Mouse (Mus musculus): ENCODE measurements around the gene Ccna2. TPM values are rescaled to one million over a fixed set of nuclear protein-coding genes. Genes with fewer than 3 reads are reported as not detected.

The Ccna2 gene
- polyA plus RNA-seq, 1 experiment, result 71.5 TPM

DNA sequence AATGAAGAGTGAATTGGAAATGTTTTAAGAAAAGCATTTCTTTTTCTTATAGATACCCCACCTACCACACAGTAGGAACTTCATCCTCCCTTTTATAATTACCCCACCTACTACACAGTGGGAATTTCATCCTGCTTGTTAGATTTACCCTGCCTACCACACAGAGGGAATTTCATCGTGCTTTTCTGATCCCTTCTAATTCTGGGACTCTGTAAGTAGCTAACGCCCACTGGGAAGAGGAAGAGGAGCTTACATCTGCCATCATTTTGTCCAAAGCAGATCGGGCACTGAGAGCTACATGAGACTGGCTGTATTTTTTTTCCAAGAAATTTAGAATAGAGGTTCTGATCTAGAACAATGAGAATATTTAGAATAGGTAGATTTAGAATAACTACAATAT, 27.0 kb downstream of the Ccna2 start:
- TF ChIP-seq FOSL1 (IDR thresholded peaks at IDR 0.05; ENCODE audit: insufficient read depth, low read length, poor library complexity, severe bottlenecking) (no peak), MYOD1 (IDR thresholded peaks at IDR 0.05; ENCODE audit: control insufficient read depth, insufficient read length, low read depth) (no peak), CTCF (IDR thresholded peaks at IDR 0.05; ENCODE audit: control insufficient read depth, insufficient read depth, insufficient read length) (no peak), MAX (IDR thresholded peaks at IDR 0.05) (no peak)
- no peaks in the 10 kb centered on the region for H3K79me3 ChIP-seq (ENCODE audit: low read depth)
- no peaks in the 10 kb centered on the region for H3K27me3 ChIP-seq (ENCODE audit: control insufficient read depth, insufficient read depth, insufficient read length)
- no peak overlapping the region for H3ac ChIP-seq (ENCODE audit: control insufficient read depth, insufficient read length, low read depth)
- no peaks in the 10 kb centered on the region for H3K36me3 ChIP-seq (ENCODE audit: control insufficient read depth, insufficient read depth)
- no peaks in the 10 kb centered on the region for H3K79me2 ChIP-seq (ENCODE audit: control insufficient read depth, insufficient read depth)
- no peak overlapping the region for H3K4me3 ChIP-seq (ENCODE audit: insufficient read depth, poor library complexity, severe bottlenecking)

DNA sequence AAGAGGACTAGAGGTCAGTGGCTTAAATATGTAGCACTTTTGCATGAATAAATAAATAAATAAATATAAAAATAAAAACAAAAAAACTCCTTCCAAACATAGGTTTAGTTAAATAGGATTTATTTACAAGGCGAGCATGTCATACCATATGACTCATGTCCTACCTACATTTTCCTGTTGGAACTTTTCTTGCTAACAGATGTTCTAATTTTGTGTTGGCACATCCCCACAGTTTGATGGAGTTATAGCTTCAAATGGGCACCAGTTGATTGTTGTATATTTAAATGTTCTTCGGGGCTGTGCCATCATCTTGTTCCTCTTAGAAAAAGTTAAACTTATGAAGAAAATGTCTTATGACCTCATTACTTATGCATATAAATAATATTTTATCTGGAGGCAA, 30.6 kb downstream of the Ccna2 start:
- H3K79me2 ChIP-seq (ENCODE audit: control insufficient read depth, insufficient read depth), result no peaks in the 10 kb centered on the region
- H3K36me3 ChIP-seq (ENCODE audit: control insufficient read depth, insufficient read depth), result no peaks in the 10 kb centered on the region
- no peak overlapping the region for H3ac ChIP-seq (ENCODE audit: control insufficient read depth, insufficient read length, low read depth)
- H3K27me3 ChIP-seq (ENCODE audit: control insufficient read depth, insufficient read depth, insufficient read length), result no peaks in the 10 kb centered on the region
- no peaks in the 10 kb centered on the region for H3K79me3 ChIP-seq (ENCODE audit: low read depth)
- TF ChIP-seq CEBPB (IDR thresholded peaks at IDR 0.05; ENCODE audit: low read depth) (no peak), USF1 (IDR thresholded peaks at IDR 0.05; ENCODE audit: low read depth) (no peak), MYOG (IDR thresholded peaks at IDR 0.05; ENCODE audit: control insufficient read depth, extremely low read depth, insufficient read length) (no peak), FOSL1 (IDR thresholded peaks at IDR 0.05; ENCODE audit: insufficient read depth, low read length, poor library complexity, severe bottlenecking) (no peak), MAX (IDR thresholded peaks at IDR 0.05) (no peak), CTCF (IDR thresholded peaks at IDR 0.05; ENCODE audit: control insufficient read depth, insufficient read depth, insufficient read length) (no peak), MYOD1 (IDR thresholded peaks at IDR 0.05; ENCODE audit: control insufficient read depth, insufficient read length, low read depth) (no peak)
- no peak overlapping the region for H3K4me3 ChIP-seq (ENCODE audit: insufficient read depth, poor library complexity, severe bottlenecking)

DNA sequence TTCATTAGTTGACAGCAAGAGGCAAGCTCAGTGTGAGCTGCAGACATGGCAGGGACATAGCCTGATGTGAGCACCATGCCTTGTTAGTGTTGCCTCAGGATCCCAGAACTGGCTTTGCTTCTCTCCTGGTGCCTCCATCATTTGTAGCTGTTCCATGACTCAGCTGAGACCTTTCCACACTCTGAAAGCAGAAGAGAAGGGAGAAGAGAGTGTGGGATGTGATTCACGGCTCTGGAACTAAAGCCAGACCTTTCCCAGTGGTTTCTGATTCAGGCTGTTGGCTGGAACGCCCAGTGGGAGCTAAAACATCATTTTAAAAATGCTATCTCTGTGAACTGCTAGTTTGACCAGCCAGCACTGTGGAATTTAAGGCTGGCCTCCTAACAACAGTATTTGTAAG, 31.2 kb downstream of the Ccna2 start:
- no peak overlapping the region for H3ac ChIP-seq (ENCODE audit: control insufficient read depth, insufficient read length, low read depth)
- H3K4me3 ChIP-seq (ENCODE audit: insufficient read depth, poor library complexity, severe bottlenecking), result no peak overlapping the region
- no peaks in the 10 kb centered on the region for H3K36me3 ChIP-seq (ENCODE audit: control insufficient read depth, insufficient read depth)
- H3K27me3 ChIP-seq (ENCODE audit: control insufficient read depth, insufficient read depth, insufficient read length), result no peaks in the 10 kb centered on the region
- H3K79me3 ChIP-seq (ENCODE audit: low read depth), result no peaks in the 10 kb centered on the region
- TF ChIP-seq MYOG (IDR thresholded peaks at IDR 0.05; ENCODE audit: control insufficient read depth, extremely low read depth, insufficient read length) (no peak), FOSL1 (IDR thresholded peaks at IDR 0.05; ENCODE audit: insufficient read depth, low read length, poor library complexity, severe bottlenecking) (no peak), MYOD1 (IDR thresholded peaks at IDR 0.05; ENCODE audit: control insufficient read depth, insufficient read length, low read depth) (no peak), CEBPB (IDR thresholded peaks at IDR 0.05; ENCODE audit: low read depth) (no peak), USF1 (IDR thresholded peaks at IDR 0.05; ENCODE audit: low read depth) (no peak), CTCF (IDR thresholded peaks at IDR 0.05; ENCODE audit: control insufficient read depth, insufficient read depth, insufficient read length) (no peak), MAX (IDR thresholded peaks at IDR 0.05) (no peak)
- H3K79me2 ChIP-seq (ENCODE audit: control insufficient read depth, insufficient read depth), result no peaks in the 10 kb centered on the region

DNA sequence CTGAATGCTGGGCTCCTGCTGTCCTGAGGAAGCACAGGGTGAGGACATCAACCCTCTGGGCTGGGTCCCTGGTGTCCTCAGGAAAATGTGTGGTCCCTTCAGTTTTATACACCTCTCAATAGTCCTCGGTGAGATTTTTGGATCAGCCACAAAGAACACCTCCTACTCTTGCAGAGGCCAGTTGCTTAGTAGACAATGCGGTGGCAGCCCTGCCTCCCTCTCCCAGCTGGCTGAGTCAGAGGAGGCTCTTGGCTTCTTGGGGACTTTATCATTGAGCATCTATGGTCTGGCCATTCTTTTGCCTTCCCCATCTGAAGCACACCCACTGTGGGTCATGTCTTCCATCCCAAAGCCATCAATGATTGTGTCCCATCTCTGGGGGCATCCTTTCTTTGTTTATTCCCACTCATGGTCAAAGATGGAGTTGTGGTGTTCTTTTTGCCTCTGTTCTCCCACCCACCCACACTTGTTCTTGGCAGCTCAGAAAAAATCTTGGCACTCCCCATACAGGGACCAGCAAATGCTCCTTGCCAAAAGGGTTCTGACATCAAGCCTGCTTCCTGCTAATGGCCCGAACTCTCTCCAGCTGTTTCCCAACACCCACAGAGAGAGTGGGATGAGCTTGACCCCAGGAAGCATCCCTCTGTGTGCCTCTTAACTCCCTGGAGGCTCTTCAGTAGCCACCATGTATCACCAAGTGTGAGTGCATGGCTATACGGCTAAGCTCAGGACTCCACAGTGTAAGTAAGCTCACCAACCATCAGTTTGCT, 34.1 kb downstream of the Ccna2 start:
- Histone ChIP-seq H3K27me3 (ENCODE audit: control insufficient read depth, insufficient read depth, insufficient read length) (no peaks in the 10 kb centered on the region), H3K79me3 (ENCODE audit: low read depth) (no peaks in the 10 kb centered on the region), H3ac (ENCODE audit: control insufficient read depth, insufficient read length, low read depth) (no peak overlapping the region), H3K79me2 (ENCODE audit: control insufficient read depth, insufficient read depth) (no peaks in the 10 kb centered on the region), H3K36me3 (ENCODE audit: control insufficient read depth, insufficient read depth) (no peaks in the 10 kb centered on the region), H3K4me3 (ENCODE audit: insufficient read depth, poor library complexity, severe bottlenecking) (no peak overlapping the region)
- TF ChIP-seq CEBPB (IDR thresholded peaks at IDR 0.05; ENCODE audit: low read depth), result no peak
- TF ChIP-seq MYOG (IDR thresholded peaks at IDR 0.05; ENCODE audit: control insufficient read depth, extremely low read depth, insufficient read length), result no peak
- TF ChIP-seq CTCF (IDR thresholded peaks at IDR 0.05; ENCODE audit: control insufficient read depth, insufficient read depth, insufficient read length), result no peak
- no peak for TF ChIP-seq FOSL1 (IDR thresholded peaks at IDR 0.05; ENCODE audit: insufficient read depth, low read length, poor library complexity, severe bottlenecking)
- no peak for TF ChIP-seq MYOD1 (IDR thresholded peaks at IDR 0.05; ENCODE audit: control insufficient read depth, insufficient read length, low read depth)
- no peak for TF ChIP-seq MAX (IDR thresholded peaks at IDR 0.05)
- no peak for TF ChIP-seq USF1 (IDR thresholded peaks at IDR 0.05; ENCODE audit: low read depth)

DNA sequence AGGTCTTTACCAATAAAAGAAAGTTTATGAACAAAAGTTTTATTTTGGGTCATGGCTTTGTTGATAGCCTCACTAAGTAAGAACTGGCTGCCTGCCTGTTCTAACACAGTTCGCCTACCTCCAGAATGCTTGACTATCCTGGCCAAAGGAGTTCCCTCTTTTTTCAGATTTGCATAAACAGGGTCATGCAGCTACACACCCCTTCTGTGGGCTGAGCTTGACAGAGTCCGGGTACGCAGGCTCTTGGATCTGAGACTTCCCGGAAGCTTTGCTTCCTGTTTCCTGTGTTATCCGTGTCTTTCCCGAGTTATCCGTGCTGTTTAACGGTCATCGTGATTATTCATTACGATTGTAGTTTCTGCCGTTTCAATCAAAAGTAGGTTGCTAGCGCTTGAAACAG, 35.9 kb downstream of the Ccna2 start:
- H3K4me3 ChIP-seq (ENCODE audit: insufficient read depth, poor library complexity, severe bottlenecking), result no peak overlapping the region
- no peaks in the 10 kb centered on the region for H3K79me2 ChIP-seq (ENCODE audit: control insufficient read depth, insufficient read depth)
- no peak overlapping the region for H3ac ChIP-seq (ENCODE audit: control insufficient read depth, insufficient read length, low read depth)
- no peak for TF ChIP-seq CTCF (IDR thresholded peaks at IDR 0.05; ENCODE audit: control insufficient read depth, insufficient read depth, insufficient read length)
- TF ChIP-seq MAX (IDR thresholded peaks at IDR 0.05), result no peak
- TF ChIP-seq MYOD1 (IDR thresholded peaks at IDR 0.05; ENCODE audit: control insufficient read depth, insufficient read length, low read depth), result no peak
- no peak for TF ChIP-seq MYOG (IDR thresholded peaks at IDR 0.05; ENCODE audit: control insufficient read depth, extremely low read depth, insufficient read length)
- no peak for TF ChIP-seq FOSL1 (IDR thresholded peaks at IDR 0.05; ENCODE audit: insufficient read depth, low read length, poor library complexity, severe bottlenecking)
- TF ChIP-seq USF1 (IDR thresholded peaks at IDR 0.05; ENCODE audit: low read depth), result no peak
- no peak for TF ChIP-seq CEBPB (IDR thresholded peaks at IDR 0.05; ENCODE audit: low read depth)
- no peaks in the 10 kb centered on the region for H3K79me3 ChIP-seq (ENCODE audit: low read depth)
- H3K36me3 ChIP-seq (ENCODE audit: control insufficient read depth, insufficient read depth), result no peaks in the 10 kb centered on the region
- H3K27me3 ChIP-seq (ENCODE audit: control insufficient read depth, insufficient read depth, insufficient read length), result no peaks in the 10 kb centered on the region
